Mouse (Mus musculus): Measurements from ENCODE around the gene A230072I06Rik. TPM values are rescaled to one million over a fixed set of nuclear protein-coding genes. Genes with fewer than 3 reads are reported as not detected.

Gene A230072I06Rik
- total RNA-seq, 4 experiments from 2014 or later = not detected

GRCm38 (mm10) chr8:12323238-12323637 lies 44.6 kb downstream of the A230072I06Rik start:
- no peak for DNase-seq (ENCODE audit: low spot score in 2 of 2)

- no peak for DNase-seq (ENCODE audit: low spot score in 2 of 2)
Observed at GRCm38 (mm10) chr8:12324561-12324960, 45.9 kb downstream of the A230072I06Rik start.

GRCm38 (mm10) chr8:12324991-12325601 lies 46.5 kb downstream of the A230072I06Rik start:
- no peak for DNase-seq (ENCODE audit: low spot score in 2 of 2)

- no peak for DNase-seq (ENCODE audit: low spot score in 2 of 2)
Observed at GRCm38 (mm10) chr8:12327187-12327586, 48.6 kb downstream of the A230072I06Rik start.

- no peak for DNase-seq (ENCODE audit: low spot score in 2 of 2)
Observed at GRCm38 (mm10) chr8:12327707-12328471, 49.3 kb downstream of the A230072I06Rik start.

- no peak for DNase-seq (ENCODE audit: low spot score in 2 of 2)
Observed at GRCm38 (mm10) chr8:12328476-12328875, 49.9 kb downstream of the A230072I06Rik start.

GRCm38 (mm10) chr8:12330066-12330465 lies 51.4 kb downstream of the A230072I06Rik start:
- DNase-seq (ENCODE audit: low spot score in 2 of 2) = no peak

Other genes starting within 250 kb of the A230072I06Rik start
- 10 to 100 TPM; 10.9 to 14.2 (median 13.0) TPM for gene Sox1, start 116.5 kb downstream of the A230072I06Rik start, total RNA-seq (2022)

All from left cerebral cortex, adult 8-10 months (tissue).